Mouse (Mus musculus) myocyte (in vitro differentiated cells): ENCODE measurements around the gene Hist1h3f. TPM values are rescaled to one million over a fixed set of nuclear protein-coding genes. Genes with fewer than 3 reads are reported as not detected.
"Not testable (repeated sequence)": the region's sequence is repeated elsewhere in the genome, so short reads cannot be mapped to it uniquely, and the experiment has no call there.

Experiments
- H3K27me3 ChIP-seq: one replicate; pipeline ENCODE4 v1.6.1; 2011; ENCODE audit not compliant: control insufficient read depth, insufficient read depth, insufficient read length
- H3K36me3 ChIP-seq: one replicate; pipeline ENCODE4 v1.6.1; 2011; ENCODE audit not compliant: control insufficient read depth, insufficient read depth
- H3K4me2 ChIP-seq: one replicate; pipeline ENCODE4 v1.6.1; 2011; ENCODE audit warnings: low read depth, control low read depth
- H3K4me3 ChIP-seq: one replicate; pipeline ENCODE4 v1.5.1; 2011; ENCODE audit warnings: mild to moderate bottlenecking, control low read depth, moderate library complexity
- H3K79me2 ChIP-seq: one replicate; pipeline ENCODE4 v1.6.1; 2011; ENCODE audit not compliant: control insufficient read depth, insufficient read depth
- H3ac ChIP-seq: one replicate; pipeline ENCODE4 v1.6.1; 2011; ENCODE audit not compliant: control insufficient read depth, insufficient read length
- CEBPB ChIP-seq: IDR thresholded peaks from 2 replicates; pipeline ENCODE4 v1.6.1; 2011; ENCODE audit warnings: mild to moderate bottlenecking, moderate library complexity; ENCODE audit not compliant: poor library complexity, insufficient read depth, severe bottlenecking
- E2F4 ChIP-seq: IDR thresholded peaks from one replicate; pipeline ENCODE4 v1.6.1; 2011; ENCODE audit warnings: mild to moderate bottlenecking, control low read depth, moderate library complexity; ENCODE audit not compliant: insufficient read depth
- MAX ChIP-seq: IDR thresholded peaks from one replicate; pipeline ENCODE4 v1.6.1; 2011; ENCODE audit warnings: low read depth, mild to moderate bottlenecking, control low read depth
- MYOD1 ChIP-seq, 3 experiments: IDR thresholded peaks; one replicate each; pipeline ENCODE4 v1.6.1; 2011; ENCODE audit warnings: control low read depth in 2 of 3, low read depth in 2 of 3, mild to moderate bottlenecking in 2 of 3, moderate library complexity in 1 of 3; ENCODE audit not compliant: insufficient read length in 2 of 3, control insufficient read depth in 1 of 3
- MYOG ChIP-seq, 3 experiments: IDR thresholded peaks; one replicate each; pipeline ENCODE4 v1.6.1; 2011; ENCODE audit warnings: control low read depth in 2 of 3, low read depth in 2 of 3, mild to moderate bottlenecking in 2 of 3; ENCODE audit not compliant: insufficient read length in 2 of 3, control insufficient read depth in 1 of 3, insufficient read depth in 1 of 3
- POLR2A ChIP-seq: IDR thresholded peaks from one replicate; pipeline ENCODE4 v1.6.1; 2011; ENCODE audit warnings: low read depth, mild to moderate bottlenecking, control low read depth, moderate library complexity; ENCODE audit not compliant: insufficient read length
- POLR2AphosphoS2 ChIP-seq: IDR thresholded peaks from one replicate; pipeline ENCODE4 v1.6.1; 2011; ENCODE audit warnings: low read depth, control low read depth; ENCODE audit not compliant: insufficient read length
- REST ChIP-seq: IDR thresholded peaks from one replicate; pipeline ENCODE4 v1.6.1; 2011; ENCODE audit warnings: mild to moderate bottlenecking, control low read depth, moderate library complexity; ENCODE audit not compliant: insufficient read depth, insufficient read length
- SRF ChIP-seq: IDR thresholded peaks from one replicate; pipeline ENCODE4 v1.6.1; 2011; ENCODE audit warnings: low read depth; ENCODE audit not compliant: control insufficient read depth, insufficient read length
- TCF12 ChIP-seq: IDR thresholded peaks from one replicate; pipeline ENCODE4 v1.6.1; 2011; ENCODE audit warnings: mild to moderate bottlenecking, control low read depth; ENCODE audit not compliant: poor library complexity, insufficient read depth, severe bottlenecking
- TCF3 ChIP-seq: IDR thresholded peaks from one replicate; pipeline ENCODE4 v1.6.1; 2011; ENCODE audit warnings: low read depth, control low read depth; ENCODE audit not compliant: insufficient read length
- USF1 ChIP-seq: IDR thresholded peaks from one replicate; pipeline ENCODE4 v1.6.1; 2011; ENCODE audit warnings: low read depth, mild to moderate bottlenecking, control low read depth, moderate library complexity
- polyA plus RNA-seq: library from polyadenylated mRNA; unstranded; fragments of >200 nt; fragmentation: generic; extraction: Trizol; gene quantifications from one replicate; pipeline ENCODE4 v1.2.1, GENCODE M21; 2012; ENCODE audit warnings: missing spikeins

Hist1h3f gene
- polyA plus RNA-seq, 1 experiment = 0.91 TPM

- no peak for TF ChIP-seq CEBPB
- TF ChIP-seq SRF = no peak
- no peak for TF ChIP-seq MYOD1 (IDR thresholded peaks at IDR 0.05; ENCODE audit: control insufficient read depth in 1 of 3, insufficient read length in 2 of 3, low read depth in 2 of 3)
- no peak for TF ChIP-seq REST
- no peak for TF ChIP-seq TCF3
- TF ChIP-seq USF1 = no peak
- no peak for TF ChIP-seq POLR2A
- TF ChIP-seq TCF12 = no peak
- no peaks in the 10 kb centered on the region for H3K36me3 ChIP-seq
- no peak overlapping the region for H3ac ChIP-seq
- peak overlapping the region; percentile 96 for H3K4me2 ChIP-seq
- H3K79me2 ChIP-seq = no peaks in the 10 kb centered on the region
- H3K4me3 ChIP-seq = peak overlapping the region; percentile 24
- H3K27me3 ChIP-seq = no peaks in the 10 kb centered on the region
Observed at GRCm38 (mm10) chr13:23582219-23583056, 38.6 kb downstream of the Hist1h3f start.

DNA sequence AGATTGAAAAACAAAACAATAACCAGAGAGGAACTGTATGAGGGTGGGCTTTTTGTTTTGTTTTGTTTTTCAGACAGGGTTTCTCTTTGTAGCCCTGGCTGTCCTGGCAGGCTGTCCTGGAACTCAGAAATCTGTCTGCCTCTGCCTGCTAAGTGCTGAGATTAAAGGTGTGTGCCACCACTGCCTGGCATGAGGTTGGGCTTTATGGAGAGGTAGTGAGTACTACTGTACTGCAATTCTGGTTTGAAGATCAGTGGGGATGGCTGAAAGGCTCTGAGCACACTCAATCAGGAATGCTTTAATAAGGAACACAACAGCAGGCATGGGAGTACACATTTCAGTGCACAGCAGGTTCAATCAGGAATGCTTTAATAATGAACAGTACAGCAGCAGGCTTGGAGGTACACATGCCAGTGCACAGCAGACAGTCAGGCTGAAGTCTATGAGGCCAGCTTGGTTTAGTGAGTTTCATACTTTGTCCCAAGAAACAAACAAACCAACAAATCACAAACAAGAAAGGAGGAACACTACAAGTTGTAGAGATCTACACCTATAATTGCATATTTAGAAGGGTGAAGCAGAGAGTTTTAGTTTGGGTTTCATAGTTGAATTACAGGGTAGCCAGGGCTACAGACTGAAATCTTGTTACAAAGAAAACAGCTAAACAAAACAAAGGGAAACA lies 39.7 kb downstream of the Hist1h3f start:
- peak overlapping the region; percentile 96 for H3K4me2 ChIP-seq
- no peaks in the 10 kb centered on the region for H3K79me2 ChIP-seq
- H3K36me3 ChIP-seq = no peaks in the 10 kb centered on the region
- no peaks in the 10 kb centered on the region for H3K27me3 ChIP-seq
- H3K4me3 ChIP-seq = peak overlapping the region; percentile 33
- TF ChIP-seq POLR2AphosphoS2 (peak; percentile 14), MYOG (IDR thresholded peaks at IDR 0.05; ENCODE audit: control insufficient read depth in 1 of 3, insufficient read depth in 1 of 3, insufficient read length in 2 of 3, low read depth in 2 of 3) (no peak), USF1 (no peak), CEBPB (no peak)
- no peak overlapping the region for H3ac ChIP-seq

DNA sequence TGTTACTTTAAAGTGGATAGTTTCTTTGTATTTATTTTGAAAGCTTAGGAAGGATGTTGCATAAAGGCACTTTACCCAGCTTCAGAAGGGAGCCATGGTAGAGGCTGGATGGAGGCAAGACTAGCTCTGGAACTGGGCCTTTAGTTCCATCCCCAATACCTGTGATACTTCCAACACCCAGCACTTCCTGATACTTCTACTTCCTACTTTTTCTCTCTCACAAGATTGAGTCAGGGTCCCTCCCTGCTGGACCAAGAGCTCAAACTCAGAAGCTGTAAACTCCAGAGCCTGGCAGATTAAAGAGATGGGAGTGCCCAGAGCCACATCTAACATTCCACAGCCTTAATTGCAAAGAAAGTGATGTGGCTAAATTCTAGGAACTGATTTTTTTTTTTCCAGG lies 40.5 kb downstream of the Hist1h3f start:
- no peaks in the 10 kb centered on the region for H3K27me3 ChIP-seq
- H3K4me3 ChIP-seq = peak overlapping the region; percentile 33
- no peaks in the 10 kb centered on the region for H3K79me2 ChIP-seq
- TF ChIP-seq USF1 (no peak), MYOG (IDR thresholded peaks at IDR 0.05; ENCODE audit: control insufficient read depth in 1 of 3, insufficient read depth in 1 of 3, insufficient read length in 2 of 3, low read depth in 2 of 3) (no peak), TCF3 (no peak), POLR2AphosphoS2 (no peak), MYOD1 (IDR thresholded peaks at IDR 0.05; ENCODE audit: control insufficient read depth in 1 of 3, insufficient read length in 2 of 3, low read depth in 2 of 3) (no peak)
- H3ac ChIP-seq = no peak overlapping the region
- H3K4me2 ChIP-seq = peak overlapping the region; percentile 96
- H3K36me3 ChIP-seq = no peaks in the 10 kb centered on the region

- H3K27me3 ChIP-seq = no peaks in the 10 kb centered on the region
- H3ac ChIP-seq = no peak overlapping the region
- H3K79me2 ChIP-seq = no peaks in the 10 kb centered on the region
- H3K4me3 ChIP-seq = peak overlapping the region; percentile 33
- peak overlapping the region; percentile 96 for H3K4me2 ChIP-seq
- TF ChIP-seq MYOG (IDR thresholded peaks at IDR 0.05; ENCODE audit: control insufficient read depth in 1 of 3, insufficient read depth in 1 of 3, insufficient read length in 2 of 3, low read depth in 2 of 3) = no peak
- TF ChIP-seq REST = no peak
- TF ChIP-seq SRF = no peak
- no peak for TF ChIP-seq TCF3
- TF ChIP-seq MYOD1 (IDR thresholded peaks at IDR 0.05; ENCODE audit: control insufficient read depth in 1 of 3, insufficient read length in 2 of 3, low read depth in 2 of 3) = no peak
- peak; percentile 79 for TF ChIP-seq POLR2AphosphoS2
- no peak for TF ChIP-seq E2F4
- TF ChIP-seq USF1 = no peak
- TF ChIP-seq MAX = no peak
- no peak for TF ChIP-seq CEBPB
- no peak for TF ChIP-seq TCF12
- peak; percentile 56 for TF ChIP-seq POLR2A
- H3K36me3 ChIP-seq = no peaks in the 10 kb centered on the region
Observed at GRCm38 (mm10) chr13:23585029-23585441, 41.2 kb downstream of the Hist1h3f start.

DNA sequence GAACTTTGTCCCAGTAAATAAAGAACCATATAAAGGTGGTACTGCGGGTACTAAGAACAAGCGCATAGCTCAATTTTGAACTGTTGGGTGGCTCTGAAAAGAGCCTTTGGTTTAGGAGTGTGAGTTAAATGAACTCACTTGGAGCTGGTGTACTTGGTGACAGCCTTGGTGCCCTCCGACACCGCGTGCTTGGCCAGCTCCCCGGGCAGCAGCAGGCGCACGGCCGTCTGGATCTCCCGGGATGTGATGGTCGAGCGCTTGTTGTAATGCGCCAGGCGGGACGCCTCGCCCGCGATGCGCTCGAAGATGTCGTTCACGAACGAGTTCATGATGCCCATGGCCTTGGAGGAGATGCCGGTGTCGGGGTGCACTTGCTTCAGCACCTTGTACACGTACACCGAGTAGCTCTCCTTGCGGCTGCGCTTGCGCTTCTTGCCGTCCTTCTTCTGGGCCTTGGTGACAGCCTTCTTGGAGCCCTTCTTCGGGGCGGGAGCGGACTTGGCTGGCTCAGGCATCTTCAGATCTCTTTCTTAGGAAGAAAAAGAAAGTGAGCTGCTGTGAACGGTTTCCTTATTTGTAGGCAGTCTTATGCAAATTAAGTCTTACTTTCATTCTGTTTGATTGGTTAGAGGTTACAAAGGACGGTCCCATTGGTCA lies 41.7 kb downstream of the Hist1h3f start:
- H3K36me3 ChIP-seq, H3K79me2 ChIP-seq, H3ac ChIP-seq, H3K27me3 ChIP-seq: not testable (repeated sequence)
- TF ChIP-seq POLR2A (peak; percentile 71), POLR2AphosphoS2 (peak; percentile 89)
- H3K4me3 ChIP-seq = peak overlapping the region; percentile 33
- peak overlapping the region; percentile 96 for H3K4me2 ChIP-seq
